Mouse (Mus musculus) forebrain, postnatal 0 days (tissue): Measurements from ENCODE around the gene Etv4. TPM values are rescaled to one million over a fixed set of nuclear protein-coding genes. Genes with fewer than 3 reads are reported as not detected.
A peak's percentile ranks its signal among the peaks of the same experiment; 100 is the strongest.

Source experiments
- ATAC-seq: fragments of 200-750 bp; cut with Nextera tagmentation; 2 replicates; pipeline ENCODE4 v1.8.0; 2017; ENCODE audit warnings: mild to moderate bottlenecking, moderate library complexity
- DNase-seq: peaks from one replicate; pipeline ENCODE4 v3.0.0-alpha.2; 2015
- H3K27ac ChIP-seq: fragments of 300-500 bp; sonication (generic); 2 replicates; pipeline ENCODE4 v1.5.1; 2014; ENCODE audit warnings: low read depth, mild to moderate bottlenecking, antibody characterized with exemption, low read length, moderate library complexity, mixed read lengths
- H3K27me3 ChIP-seq: fragments of 300-500 bp; sonication (generic); 2 replicates; pipeline ENCODE4 v1.6.1; 2014; ENCODE audit warnings: mild to moderate bottlenecking, low read length, mixed read lengths; ENCODE audit not compliant: insufficient read depth
- H3K36me3 ChIP-seq: fragments of 300-500 bp; sonication (generic); 2 replicates; pipeline ENCODE4 v1.6.1; 2014; ENCODE audit warnings: mild to moderate bottlenecking, moderate library complexity; ENCODE audit not compliant: insufficient read depth
- H3K4me1 ChIP-seq: fragments of 300-500 bp; sonication (generic); 2 replicates; pipeline ENCODE4 v1.6.1; 2014; ENCODE audit warnings: antibody characterized with exemption; ENCODE audit not compliant: insufficient read depth
- H3K4me2 ChIP-seq: fragments of 300-500 bp; sonication (generic); 2 replicates; pipeline ENCODE4 v1.6.1; 2014; ENCODE audit warnings: low read depth, mild to moderate bottlenecking, moderate library complexity
- H3K4me3 ChIP-seq: fragments of 300-500 bp; sonication (generic); 2 replicates; pipeline ENCODE4 v1.5.1; 2014; ENCODE audit warnings: low read depth, low read length, mixed read lengths
- H3K9ac ChIP-seq: fragments of 300-500 bp; sonication (generic); 2 replicates; pipeline ENCODE4 v1.6.1; 2014; ENCODE audit warnings: mild to moderate bottlenecking
- H3K9me3 ChIP-seq: fragments of 300-500 bp; sonication (generic); 2 replicates; pipeline ENCODE4 v1.6.1; 2016; ENCODE audit warnings: low read length
- CTCF ChIP-seq: sonication (generic); IDR thresholded peaks from 2 replicates; pipeline ENCODE4 v1.5.1; 2016; ENCODE audit warnings: antibody characterized with exemption, control low read depth, low read depth
- WGBS: fragments of 180-500 bp; shearing (Covaris S2); extraction: QIAGEN DNeasy Blood & Tissue Kit; methylation state at CpG from one replicate; pipeline ENCODE4 v1.1.7; 2014; 5-methylcytosine and 5-hydroxymethylcytosine counted together
- polyA plus RNA-seq: library from polyadenylated mRNA; unstranded; fragments of >200 nt; fragmentation: Nextera tagmentation; extraction: Ambion mirVana; gene quantifications from 2 replicates; pipeline ENCODE4 v1.2.1, GENCODE M21; 2015
- total RNA-seq: library from RNA; depleted of rRNA; stranded (reverse); fragments of >200 nt; gene quantifications from 2 replicates; pipeline ENCODE4 v1.2.3, GENCODE M21; 2014

Etv4 gene
- total and polyA plus RNA-seq, 2 experiments from 2014 or later, result 16.8 to 25.1 TPM

GRCm38 (mm10) chr11:101759530-101759929, 25.6 kb downstream of the Etv4 start:
- H3K9ac ChIP-seq, result no peak overlapping the region
- TF ChIP-seq CTCF, result no peak
- DNase-seq, result no peak
- H3K27ac ChIP-seq, result no peak overlapping the region
- peaks cover 85% of the 10 kb centered on the region for H3K36me3 ChIP-seq
- H3K27me3 ChIP-seq, result no peaks in the 10 kb centered on the region
- no peak for ATAC-seq
- H3K4me2 ChIP-seq, result no peak overlapping the region
- WGBS, result 96% methylated on average over 3 of the region's 3 CpGs
- H3K9me3 ChIP-seq, result no peaks in the 10 kb centered on the region
- H3K4me3 ChIP-seq, result no peak overlapping the region
- H3K4me1 ChIP-seq, result no peaks in the 10 kb centered on the region

GRCm38 (mm10) chr11:101758431-101758830, 26.7 kb downstream of the Etv4 start:
- WGBS, result 48% methylated on average over 5 of the region's 5 CpGs
- no peaks in the 10 kb centered on the region for H3K4me1 ChIP-seq
- H3K9me3 ChIP-seq, result no peaks in the 10 kb centered on the region
- no peak overlapping the region for H3K9ac ChIP-seq
- peaks cover 87% of the 10 kb centered on the region for H3K36me3 ChIP-seq
- DNase-seq (peak; percentile 21), ATAC-seq (no peak)
- H3K27me3 ChIP-seq, result no peaks in the 10 kb centered on the region
- no peak overlapping the region for H3K4me3 ChIP-seq
- TF ChIP-seq CTCF, result no peak
- H3K4me2 ChIP-seq, result no peak overlapping the region
- no peak overlapping the region for H3K27ac ChIP-seq

GRCm38 (mm10) chr11:101757366-101757765, 27.8 kb downstream of the Etv4 start:
- no peak for ATAC-seq
- 92% methylated on average over 8 of the region's 8 CpGs for WGBS
- Histone ChIP-seq H3K4me1 (no peaks in the 10 kb centered on the region), H3K4me3 (no peak overlapping the region), H3K9me3 (no peaks in the 10 kb centered on the region), H3K9ac (no peak overlapping the region), H3K27ac (no peak overlapping the region), H3K27me3 (no peaks in the 10 kb centered on the region), H3K4me2 (no peak overlapping the region), H3K36me3 (peaks cover 91% of the 10 kb centered on the region)
- no peak for TF ChIP-seq CTCF
- no peak for DNase-seq

- ATAC-seq (0 out of 2 replicates have a peak, but pooled peaks have one; percentile 25), DNase-seq (no peak)
Measured at GRCm38 (mm10) chr11:101756616-101757015, 28.6 kb downstream of the Etv4 start.

GRCm38 (mm10) chr11:101733596-101733995, 51.6 kb downstream of the Etv4 start:
- Histone ChIP-seq H3K27ac (no peak overlapping the region), H3K4me1 (no peaks in the 10 kb centered on the region), H3K9ac (peak overlapping the region; percentile 67), H3K9me3 (no peaks in the 10 kb centered on the region), H3K36me3 (peaks cover 36% of the 10 kb centered on the region), H3K4me3 (peak overlapping the region; percentile 64), H3K27me3 (no peaks in the 10 kb centered on the region), H3K4me2 (peak overlapping the region; percentile 55)
- ATAC-seq (no peak), DNase-seq (no peak)
- whole genome bisulfite sequencing, result 38% methylated on average over 9 of the region's 9 CpGs
- no peak for TF ChIP-seq CTCF

More at GRCm38 (mm10) chr11:101756616-101757015, 28.6 kb downstream of the Etv4 start:
- 86% methylated on average over 8 of the region's 8 CpGs for WGBS
- Histone ChIP-seq H3K36me3 (peaks cover 92% of the 10 kb centered on the region), H3K27ac (no peak overlapping the region), H3K9ac (no peak overlapping the region), H3K4me2 (no peak overlapping the region), H3K4me3 (no peak overlapping the region), H3K4me1 (no peaks in the 10 kb centered on the region), H3K9me3 (no peaks in the 10 kb centered on the region), H3K27me3 (no peaks in the 10 kb centered on the region)
- TF ChIP-seq CTCF, result no peak

- Histone ChIP-seq H3K9me3 (no peaks in the 10 kb centered on the region), H3K4me3 (peak within 1 kb of the TSS; percentile 64), H3K4me1 (no peaks in the 10 kb centered on the region), H3K4me2 (peak within 1 kb of the TSS; percentile 55), H3K27ac (peak within 1 kb of the TSS; percentile 62; the same call in 1 of the 2 replicates), H3K9ac (peak within 1 kb of the TSS; percentile 67), H3K36me3 (peaks cover 29% of the 10 kb centered on the region), H3K27me3 (no peaks in the 10 kb centered on the region)
- DNase-seq (peak; percentile 99), ATAC-seq (peak; percentile 99)
- 1% methylated on average over 51 of the region's 51 CpGs for WGBS
- peak; percentile 100 for TF ChIP-seq CTCF
Measured at GRCm38 (mm10) chr11:101732518-101733440, 52.4 kb downstream of the Etv4 start, which contains the start of gene Dhx8. TSS of gene Dhx8 (plus strand) at chr11:101732919.

- H3K4me1 ChIP-seq, result no peaks in the 10 kb centered on the region
- DNase-seq, result no peak
- H3K36me3 ChIP-seq, result no peaks in the 10 kb centered on the region
- no peaks in the 10 kb centered on the region for H3K9me3 ChIP-seq
- no peak overlapping the region for H3K4me3 ChIP-seq
- H3K9ac ChIP-seq, result no peak overlapping the region
- TF ChIP-seq CTCF, result no peak
- H3K27me3 ChIP-seq, result no peaks in the 10 kb centered on the region
- no peak overlapping the region for H3K27ac ChIP-seq
- 70% methylated on average over 3 of the region's 3 CpGs for WGBS
- ATAC-seq, result no peak
- H3K4me2 ChIP-seq, result no peak overlapping the region
Measured at GRCm38 (mm10) chr11:101729308-101729707, 55.9 kb downstream of the Etv4 start.
